ENCODE assay signal across 11 mouse cellular contexts in genomic region chr2:91933471-91933870, GRCm38 (mm10). TPM values are rescaled to one million over a fixed set of nuclear protein-coding genes. Genes with fewer than 3 reads are reported as not detected.
A peak's percentile ranks its signal among the peaks of the same experiment; 100 is the strongest.
DNase-seq lines count a peak whose midpoint lies in the region; ATAC-seq and TF ChIP-seq lines count a peak whose summit lies in the region.
"Had no signal": no experiment of that assay in that cellular context is flagged by ENCODE, and none has a peak within 500 bp of the region (broad histone marks: within the 10 kb centered on the region; RNA-seq: fewer than 3 reads in every experiment).

No protein-coding gene starts in this region.

- H3K4me2 ChIP-seq in forebrain, embryonic 12.5 days, result no peak overlapping the region
- H3K4me2 ChIP-seq in forebrain, embryonic 15.5 days (replicated peaks), result no peak overlapping the region
- no peak overlapping the region for H3K4me2 ChIP-seq in liver, embryonic 12.5 days
- H3K4me2 ChIP-seq in liver, postnatal 0 days (ENCODE audit: low read depth, low read length), result no peak overlapping the region
- H3K4me2 ChIP-seq in limb, embryonic 12.5 days, result peak overlapping the region; percentile 23; the same call in 1 of the 2 replicates

- no peak for ATAC-seq in forebrain, embryonic 12.5 days (ENCODE audit: low FRiP score)
- no peak for ATAC-seq in forebrain, embryonic 15.5 days (replicated peaks)
- ATAC-seq in liver, embryonic 12.5 days, result no peak
- no peak for ATAC-seq in liver, postnatal 0 days
- no peak for ATAC-seq in limb, embryonic 12.5 days (ENCODE audit: insufficient number of reproducible peaks, insufficient read depth, low FRiP score, low TSS enrichment, low read depth)

- no peaks in the 10 kb centered on the region for H3K9me3 ChIP-seq in forebrain, embryonic 12.5 days
- H3K9me3 ChIP-seq in forebrain, embryonic 15.5 days, result no peaks in the 10 kb centered on the region
- no peaks in the 10 kb centered on the region for H3K9me3 ChIP-seq in liver, embryonic 12.5 days (replicated peaks)
- no peaks in the 10 kb centered on the region for H3K9me3 ChIP-seq in liver, postnatal 0 days (ENCODE audit: low read length)
- no peaks in the 10 kb centered on the region for H3K9me3 ChIP-seq in limb, embryonic 12.5 days

- DNase-seq in liver, postnatal 0 days, result no peak
- peak; percentile 90 for DNase-seq in cerebellum, adult 9-11 months
- DNase-seq in thymus, postnatal 25 days, result no peak
- DNase-seq in Muller cell, postnatal 12 days (ENCODE audit: inconsistent ontology term), result no peak
- DNase-seq: left cerebral cortex, postnatal 4 days had no signal

- WGBS in forebrain, embryonic 12.5 days, result 30% methylated on average over 9 of the region's 9 CpGs
- 39% methylated on average over 9 of the region's 9 CpGs for WGBS in forebrain, embryonic 15.5 days
- 75% methylated on average over 9 of the region's 9 CpGs for WGBS in liver, embryonic 12.5 days (ENCODE audit: insufficient replicate concordance)
- WGBS in liver, postnatal 0 days (ENCODE audit: insufficient replicate concordance), result 75% methylated on average over 9 of the region's 9 CpGs
- WGBS in limb, embryonic 12.5 days, result 12% methylated on average over 9 of the region's 9 CpGs

- H3K27me3 ChIP-seq in forebrain, embryonic 12.5 days, result 0 out of 2 replicates have a peak, but pooled peaks cover 4% of the 10 kb centered on the region
- H3K27me3 ChIP-seq in forebrain, embryonic 15.5 days, result no peaks in the 10 kb centered on the region
- peaks cover 31% of the 10 kb centered on the region for H3K27me3 ChIP-seq in liver, embryonic 12.5 days (replicated peaks)
- peaks cover 19% of the 10 kb centered on the region for H3K27me3 ChIP-seq in liver, postnatal 0 days (ENCODE audit: insufficient read depth, low read length)
- no peaks in the 10 kb centered on the region for H3K27me3 ChIP-seq in limb, embryonic 12.5 days

- peak overlapping the region; percentile 94 for H3K27ac ChIP-seq in forebrain, embryonic 12.5 days
- no peak overlapping the region for H3K27ac ChIP-seq in forebrain, embryonic 15.5 days (replicated peaks)
- peak overlapping the region; percentile 64 for H3K27ac ChIP-seq in liver, embryonic 12.5 days
- H3K27ac ChIP-seq in liver, postnatal 0 days (ENCODE audit: low read depth), result no peak overlapping the region
- peak overlapping the region; percentile 99 for H3K27ac ChIP-seq in limb, embryonic 12.5 days

- TF ChIP-seq EP300 in liver, postnatal 0 days (IDR thresholded peaks at IDR 0.05; ENCODE audit: low read depth), result no peak

- peak overlapping the region; percentile 36; the same call in 1 of the 2 replicates for H3K9ac ChIP-seq in forebrain, embryonic 12.5 days
- no peak overlapping the region for H3K9ac ChIP-seq in forebrain, embryonic 15.5 days (replicated peaks)
- H3K9ac ChIP-seq in liver, embryonic 12.5 days, result no peak overlapping the region
- H3K9ac ChIP-seq in liver, postnatal 0 days (replicated peaks), result no peak overlapping the region
- 0 out of 2 replicates have a peak overlapping the region, but pooled peaks have one; percentile 51 for H3K9ac ChIP-seq in limb, embryonic 12.5 days (replicated peaks)

- peaks cover 50% of the 10 kb centered on the region for H3K4me1 ChIP-seq in forebrain, embryonic 12.5 days
- H3K4me1 ChIP-seq in forebrain, embryonic 15.5 days, result peaks cover 31% of the 10 kb centered on the region
- H3K4me1 ChIP-seq in liver, embryonic 12.5 days, result peaks cover 55% of the 10 kb centered on the region
- H3K4me1 ChIP-seq in liver, postnatal 0 days (ENCODE audit: insufficient read depth), result peaks cover 22% of the 10 kb centered on the region
- peaks cover 39% of the 10 kb centered on the region for H3K4me1 ChIP-seq in limb, embryonic 12.5 days (replicated peaks)

- no peak overlapping the region for H3K4me3 ChIP-seq in forebrain, embryonic 12.5 days (replicated peaks)
- H3K4me3 ChIP-seq in forebrain, embryonic 15.5 days, result no peak overlapping the region
- H3K4me3 ChIP-seq in liver, embryonic 12.5 days, result no peak overlapping the region
- H3K4me3 ChIP-seq in liver, postnatal 0 days (ENCODE audit: low read depth, low read length), result no peak overlapping the region
- no peak overlapping the region for H3K4me3 ChIP-seq in limb, embryonic 12.5 days (replicated peaks)
- H3K4me3 ChIP-seq: erythroblast, embryonic 14.5 days had no signal

- no peak for TF ChIP-seq CTCF in liver, postnatal 0 days (IDR thresholded peaks at IDR 0.05; ENCODE audit: low read depth)

- H3K36me3 ChIP-seq in forebrain, embryonic 12.5 days (replicated peaks), result peaks cover 51% of the 10 kb centered on the region
- peaks cover 22% of the 10 kb centered on the region for H3K36me3 ChIP-seq in forebrain, embryonic 15.5 days
- peaks cover 59% of the 10 kb centered on the region for H3K36me3 ChIP-seq in liver, embryonic 12.5 days
- peaks cover 50% of the 10 kb centered on the region for H3K36me3 ChIP-seq in liver, postnatal 0 days (replicated peaks; ENCODE audit: insufficient read depth, low read length)
- peaks cover 59% of the 10 kb centered on the region for H3K36me3 ChIP-seq in limb, embryonic 12.5 days

RNA-seq across cellular contexts. Expression of gene Mdk, which starts 1.4 kb away (rescaled TPM):
- polyA plus RNA-seq in forebrain, embryonic 12.5 days (2016; fragmentation: Nextera tagmentation; extraction: Ambion mirVana), result 834 and 889 TPM in 2 replicates
- polyA plus RNA-seq in forebrain, embryonic 15.5 days (2015; fragmentation: Nextera tagmentation; extraction: Ambion mirVana), result 347 and 357 TPM in 2 replicates
- 137 and 140 TPM in 2 replicates for polyA plus RNA-seq in liver, embryonic 12.5 days (2016; fragmentation: Nextera tagmentation; extraction: Ambion mirVana)
- 5.0 and 6.8 TPM in 2 replicates for polyA plus RNA-seq in liver, postnatal 0 days (2015; fragmentation: Nextera tagmentation; extraction: Ambion mirVana)
- polyA plus RNA-seq in limb, embryonic 12.5 days (2016; fragmentation: Nextera tagmentation; extraction: Ambion mirVana), result 2,281 and 2,291 TPM in 2 replicates

RNA-seq across cellular contexts. Expression of gene Chrm4, which starts 6.4 kb away (rescaled TPM):
- 0.31 and 0.72 TPM in 2 replicates for polyA plus RNA-seq in forebrain, embryonic 12.5 days (2016; fragmentation: Nextera tagmentation; extraction: Ambion mirVana)
- 1.5 and 1.8 TPM in 2 replicates for polyA plus RNA-seq in forebrain, embryonic 15.5 days (2015; fragmentation: Nextera tagmentation; extraction: Ambion mirVana)
- polyA plus RNA-seq in liver, embryonic 12.5 days (2016; fragmentation: Nextera tagmentation; extraction: Ambion mirVana), result 0.17 TPM in 1 of 2 replicates, not detected in the other
- polyA plus RNA-seq in liver, postnatal 0 days (2015; fragmentation: Nextera tagmentation; extraction: Ambion mirVana), result not detected in 2 replicates
- 0.33 and 0.65 TPM in 2 replicates for polyA plus RNA-seq in limb, embryonic 12.5 days (2016; fragmentation: Nextera tagmentation; extraction: Ambion mirVana)

RNA-seq across cellular contexts. Expression of gene Gm9821, which starts 12.0 kb away (rescaled TPM):
- polyA plus RNA-seq in forebrain, embryonic 12.5 days (2016; fragmentation: Nextera tagmentation; extraction: Ambion mirVana), result 0.46 and 0.52 TPM in 2 replicates
- 0.15 and 0.32 TPM in 2 replicates for polyA plus RNA-seq in forebrain, embryonic 15.5 days (2015; fragmentation: Nextera tagmentation; extraction: Ambion mirVana)
- polyA plus RNA-seq in liver, embryonic 12.5 days (2016; fragmentation: Nextera tagmentation; extraction: Ambion mirVana), result 2.3 and 2.5 TPM in 2 replicates
- 0.13 and 0.20 TPM in 2 replicates for polyA plus RNA-seq in liver, postnatal 0 days (2015; fragmentation: Nextera tagmentation; extraction: Ambion mirVana)
- 0.28 and 0.59 TPM in 2 replicates for polyA plus RNA-seq in limb, embryonic 12.5 days (2016; fragmentation: Nextera tagmentation; extraction: Ambion mirVana)
- polyA plus RNA-seq: erythroblast, embryonic 14.5 days; spleen, adult 2 months had no signal

RNA-seq across cellular contexts. Expression of gene Dgkz, which starts 42.2 kb away (rescaled TPM):
- polyA plus RNA-seq in forebrain, embryonic 12.5 days (2016; fragmentation: Nextera tagmentation; extraction: Ambion mirVana), result 24.4 and 28.5 TPM in 2 replicates
- 27.6 and 28.2 TPM in 2 replicates for polyA plus RNA-seq in forebrain, embryonic 15.5 days (2015; fragmentation: Nextera tagmentation; extraction: Ambion mirVana)
- polyA plus RNA-seq in liver, embryonic 12.5 days (2016; fragmentation: Nextera tagmentation; extraction: Ambion mirVana), result 46.9 and 48.8 TPM in 2 replicates
- 13.9 and 15.9 TPM in 2 replicates for polyA plus RNA-seq in liver, postnatal 0 days (2015; fragmentation: Nextera tagmentation; extraction: Ambion mirVana)
- polyA plus RNA-seq in limb, embryonic 12.5 days (2016; fragmentation: Nextera tagmentation; extraction: Ambion mirVana), result 33.7 and 39.9 TPM in 2 replicates

Comparison
In these comparisons a context has a peak if more than half of its experiments do, and no peak if none do; other contexts are left out.
1. H3K27ac ChIP-seq: peak in forebrain, embryonic 12.5 days (single experiment), liver, embryonic 12.5 days (single experiment) and limb, embryonic 12.5 days (single experiment); none in forebrain, embryonic 15.5 days (single experiment) and liver, postnatal 0 days (single experiment).
2. H3K9ac ChIP-seq: peak in forebrain, embryonic 12.5 days (single experiment) and limb, embryonic 12.5 days (single experiment); none in forebrain, embryonic 15.5 days (single experiment), liver, embryonic 12.5 days (single experiment) and liver, postnatal 0 days (single experiment).
3. RNA of gene Mdk, which starts 1.4 kb away (polyA plus RNA-seq): 2,281 to 2,291 TPM in limb, embryonic 12.5 days, 834 to 889 TPM in forebrain, embryonic 12.5 days, 347 to 357 TPM in forebrain, embryonic 15.5 days and 137 to 140 TPM in liver, embryonic 12.5 days; 5.0 to 6.8 TPM in liver, postnatal 0 days; every median in the first group is over 10 times any median in the second.